Mouse (Mus musculus) small intestine, adult 2 months (tissue): ENCODE measurements around the gene Gzma.

ENCODE experiments used
- CTCF ChIP-seq: fragments of 200-500 bp; IDR thresholded peaks from 2 replicates; pipeline ENCODE4 v1.5.1; 2012; ENCODE audit warnings: low read depth, mild to moderate bottlenecking, control low read depth, inconsistent platforms, low read length, moderate library complexity, mixed read lengths; ENCODE audit not compliant: insufficient replicate concordance, insufficient read length; ENCODE audit errors: extremely low read depth
- POLR2A ChIP-seq: fragments of 200-500 bp; IDR thresholded peaks from 2 replicates; pipeline ENCODE4 v1.6.1; 2012; ENCODE audit warnings: low read depth, mild to moderate bottlenecking, control low read depth, inconsistent platforms, low read length, moderate library complexity

DNA sequence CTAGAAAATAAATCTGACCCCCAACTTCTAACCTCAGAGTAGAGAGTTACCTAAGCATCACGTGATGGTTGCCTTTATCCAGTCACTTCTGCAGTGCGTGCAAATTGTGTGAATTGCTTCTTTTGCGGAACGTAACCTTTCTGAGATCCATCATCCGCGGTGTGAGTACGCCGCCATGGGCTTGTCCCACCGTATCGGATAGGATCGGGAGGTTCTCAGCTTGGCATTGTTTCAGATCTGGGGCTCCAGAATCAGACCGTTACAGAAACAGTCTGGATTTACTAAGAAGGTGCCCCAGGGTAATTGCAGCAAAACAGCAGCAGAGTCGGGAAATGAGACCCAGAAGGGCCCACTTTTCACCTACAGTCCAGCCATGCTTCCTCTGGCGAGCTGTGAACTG, 20.5 kb upstream of the Gzma start:
- TF ChIP-seq POLR2A: no peak
- TF ChIP-seq CTCF: no peak
